21 mouse cellular contexts compared by ENCODE assay signal in the genomic region with DNA sequence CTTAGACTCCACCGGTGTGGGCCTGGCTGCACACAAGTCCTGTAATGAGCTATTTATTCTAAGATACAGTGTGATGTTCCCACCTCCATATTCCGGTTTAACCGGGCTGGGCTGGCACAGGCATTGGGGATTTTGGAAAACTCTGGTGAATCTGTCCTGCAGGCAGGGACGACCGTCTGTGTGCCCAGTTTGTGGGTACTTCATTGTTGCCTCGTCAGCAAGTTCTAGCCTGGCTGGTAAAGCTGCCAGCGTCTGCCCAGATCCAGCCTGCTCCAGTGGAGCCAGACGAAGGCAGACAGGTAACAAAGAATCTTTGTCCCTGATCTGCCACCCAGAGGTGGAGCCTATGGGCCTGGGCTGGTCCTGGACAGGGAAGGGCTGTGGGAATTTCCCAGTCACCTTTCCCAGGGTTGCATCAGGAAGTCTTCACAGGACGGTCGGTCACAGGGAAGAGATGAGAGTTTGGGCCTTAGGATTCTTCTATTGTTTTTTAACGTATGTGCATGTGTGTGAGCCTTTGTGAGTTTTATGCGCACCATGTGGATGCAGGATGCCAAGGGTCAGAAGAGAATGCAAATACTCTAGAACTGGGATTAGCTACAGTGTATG.
DNase-seq lines count a peak whose midpoint lies in the region; ATAC-seq lines count a peak whose summit lies in the region.
"Had no signal": no experiment of that assay in that cellular context is flagged by ENCODE, and none has a peak within 500 bp of the region (broad histone marks: within the 10 kb centered on the region; RNA-seq: fewer than 3 reads in every experiment).

No protein-coding gene starts in this region.

- H3K9me3 ChIP-seq in heart, embryonic 16.5 days (replicated peaks; ENCODE audit: control insufficient read depth, low read length) = no peaks in the 10 kb centered on the region
- no peaks in the 10 kb centered on the region for H3K9me3 ChIP-seq in heart, embryonic 10.5 days
- no peaks in the 10 kb centered on the region for H3K9me3 ChIP-seq in limb, embryonic 10.5 days (replicated peaks)
- H3K9me3 ChIP-seq: embryonic facial prominence, embryonic 10.5 days; forebrain, embryonic 10.5 days; heart, embryonic 12.5 days; hindbrain, embryonic 15.5 days had no signal

- peaks cover 3% of the 10 kb centered on the region; the same call in 1 of the 2 replicates for H3K4me1 ChIP-seq in heart, embryonic 16.5 days (ENCODE audit: control insufficient read depth, insufficient read depth, low read length)
- peaks cover 31% of the 10 kb centered on the region for H3K4me1 ChIP-seq in heart, embryonic 10.5 days
- H3K4me1 ChIP-seq in limb, embryonic 10.5 days = peaks cover 14% of the 10 kb centered on the region
- H3K4me1 ChIP-seq: forebrain, embryonic 10.5 days; hindbrain, embryonic 15.5 days had no signal

- H3K4me2 ChIP-seq in heart, embryonic 16.5 days (ENCODE audit: low read depth, low read length) = peak overlapping the region; percentile 12; the same call in 1 of the 2 replicates
- H3K4me2 ChIP-seq: heart, embryonic 12.5 days; hindbrain, embryonic 15.5 days had no signal

- no peak overlapping the region for H3K9ac ChIP-seq in heart, embryonic 16.5 days (ENCODE audit: low read length)
- H3K9ac ChIP-seq: heart, embryonic 12.5 days; hindbrain, embryonic 15.5 days had no signal

- no peak for DNase-seq in heart, embryonic 10.5 days (ENCODE audit: low spot score)
- peak; percentile 48 for DNase-seq in thymus, postnatal 4 days
- no peak for DNase-seq in thymus, postnatal 0 days (ENCODE audit: low spot score)
- DNase-seq in limb, embryonic 10.5 days (ENCODE audit: low spot score) = no peak
- DNase-seq: adrenal gland, adult 2 months; adrenal gland, postnatal 25 days; B cell, adult 2 months; cerebellum, adult 18-20 months; cerebellum, adult 9-11 months; gastrocnemius, postnatal 10 days; heart, adult 2 months; heart, postnatal 36 days had no signal

- no peaks in the 10 kb centered on the region for H3K36me3 ChIP-seq in heart, embryonic 16.5 days (ENCODE audit: control insufficient read depth, insufficient read depth)
- H3K36me3 ChIP-seq in heart, embryonic 10.5 days = no peaks in the 10 kb centered on the region
- H3K36me3 ChIP-seq in limb, embryonic 10.5 days = no peaks in the 10 kb centered on the region
- H3K36me3 ChIP-seq: embryonic facial prominence, embryonic 10.5 days; forebrain, embryonic 10.5 days; heart, embryonic 12.5 days; hindbrain, embryonic 15.5 days had no signal

- ATAC-seq in heart, embryonic 16.5 days (replicated peaks; ENCODE audit: extremely low read depth, insufficient read depth, low FRiP score) = no peak
- ATAC-seq in monocyte, adult 5-6 weeks (replicated peaks; ENCODE audit: insufficient number of reproducible peaks, low FRiP score, low TSS enrichment, poor library complexity, severe bottlenecking) = no peak
- ATAC-seq in megakaryocyte-erythroid progenitor cell, adult 5-6 weeks (replicated peaks; ENCODE audit: low FRiP score, low TSS enrichment, poor library complexity, severe bottlenecking) = no peak
- ATAC-seq: forebrain, embryonic 14.5 days; Patski had no signal

- H3K27ac ChIP-seq in heart, embryonic 16.5 days (ENCODE audit: low read length) = no peak overlapping the region
- H3K27ac ChIP-seq in heart, embryonic 10.5 days = no peak overlapping the region
- 0 out of 2 replicates have a peak overlapping the region, but pooled peaks have one; percentile 15 for H3K27ac ChIP-seq in limb, embryonic 10.5 days
- H3K27ac ChIP-seq: embryonic facial prominence, embryonic 10.5 days; forebrain, embryonic 10.5 days; heart, adult 2 months; hindbrain, embryonic 15.5 days had no signal

- no peak overlapping the region; the same call in 1 of the 2 replicates for H3K4me3 ChIP-seq in heart, embryonic 16.5 days (ENCODE audit: low read length)
- no peak overlapping the region for H3K4me3 ChIP-seq in heart, embryonic 10.5 days
- H3K4me3 ChIP-seq in limb, embryonic 10.5 days = no peak overlapping the region
- H3K4me3 ChIP-seq: embryonic facial prominence, embryonic 10.5 days; forebrain, embryonic 10.5 days; heart, adult 2 months; heart, embryonic 12.5 days; hindbrain, embryonic 15.5 days had no signal

- 81% methylated on average over 12 of the region's 12 CpGs for WGBS in heart, embryonic 16.5 days
- 83% methylated on average over 12 of the region's 12 CpGs for WGBS in heart, embryonic 10.5 days
- WGBS in limb, embryonic 10.5 days = 88% methylated on average over 12 of the region's 12 CpGs

- H3K27me3 ChIP-seq in heart, embryonic 16.5 days (ENCODE audit: control insufficient read depth, insufficient read depth, low read length) = no peaks in the 10 kb centered on the region
- H3K27me3 ChIP-seq in heart, embryonic 10.5 days (ENCODE audit: insufficient read depth, poor library complexity, severe bottlenecking) = 0 out of 2 replicates have a peak, but pooled peaks cover 4% of the 10 kb centered on the region
- H3K27me3 ChIP-seq in limb, embryonic 10.5 days (ENCODE audit: low read depth, poor library complexity, severe bottlenecking) = no peaks in the 10 kb centered on the region
- H3K27me3 ChIP-seq: heart, embryonic 12.5 days; hindbrain, embryonic 15.5 days; Patski had no signal
